Mouse (Mus musculus) stomach, postnatal 0 days (tissue): ENCODE data around the gene Sprr1b. TPM values are rescaled to one million over a fixed set of nuclear protein-coding genes. Genes with fewer than 3 reads are reported as not detected.

Source experiments
- ATAC-seq: fragments of 200-750 bp; cut with Nextera tagmentation; 2 replicates; pipeline ENCODE4 v1.8.0; 2017; ENCODE audit not compliant: low FRiP score, low TSS enrichment
- DNase-seq: peaks from one replicate; pipeline ENCODE4 v3.0.0-alpha.2; 2016; ENCODE audit warnings: low spot score
- H3K27ac ChIP-seq: fragments of 300-500 bp; sonication (generic); replicated peaks from 2 replicates; pipeline ENCODE4 v1.5.1; 2014; ENCODE audit warnings: mild to moderate bottlenecking, control low read depth
- H3K27me3 ChIP-seq: fragments of 300-500 bp; sonication (generic); 2 replicates; pipeline ENCODE4 v1.6.1; 2014; ENCODE audit warnings: low read length; ENCODE audit not compliant: control insufficient read depth, insufficient read depth
- H3K36me3 ChIP-seq: fragments of 300-500 bp; sonication (generic); 2 replicates; pipeline ENCODE4 v1.6.1; 2014; ENCODE audit warnings: low read length, mixed read lengths; ENCODE audit not compliant: control insufficient read depth, insufficient read depth
- H3K4me1 ChIP-seq: fragments of 300-500 bp; sonication (generic); replicated peaks from 2 replicates; pipeline ENCODE4 v1.6.1; 2014; ENCODE audit warnings: antibody characterized with exemption; ENCODE audit not compliant: control insufficient read depth, insufficient read depth
- H3K4me2 ChIP-seq: fragments of 300-500 bp; sonication (generic); replicated peaks from 2 replicates; pipeline ENCODE4 v1.6.1; 2014; ENCODE audit warnings: low read depth, mild to moderate bottlenecking, control low read depth, moderate library complexity
- H3K4me3 ChIP-seq: fragments of 300-500 bp; sonication (generic); 2 replicates; pipeline ENCODE4 v1.5.1; 2014; ENCODE audit warnings: low read depth, low read length, control low read depth
- H3K9ac ChIP-seq: fragments of 300-500 bp; sonication (generic); 2 replicates; pipeline ENCODE4 v1.6.1; 2014; ENCODE audit warnings: mild to moderate bottlenecking, low read length, control low read depth, mixed read lengths
- H3K9me3 ChIP-seq: fragments of 300-500 bp; sonication (generic); 2 replicates; pipeline ENCODE4 v1.6.1; 2016; ENCODE audit warnings: low read length; ENCODE audit not compliant: control insufficient read depth
- CTCF ChIP-seq: IDR thresholded peaks from 2 replicates; pipeline ENCODE4 v1.5.1; 2016; ENCODE audit warnings: antibody characterized with exemption, low read depth, mild to moderate bottlenecking, moderate library complexity
- EP300 ChIP-seq: optimal IDR thresholded peaks from 2 replicates; pipeline ENCODE3; 2016; ENCODE audit warnings: antibody characterized with exemption
- WGBS: fragments of 180-500 bp; shearing (Covaris S2); extraction: QIAGEN DNeasy Blood & Tissue Kit; methylation state at CpG from one replicate; pipeline ENCODE4 v1.1.7; 2014; 5-methylcytosine and 5-hydroxymethylcytosine counted together
- polyA plus RNA-seq: library from polyadenylated mRNA; unstranded; fragments of >200 nt; fragmentation: Nextera tagmentation; extraction: Ambion mirVana; gene quantifications from 2 replicates; pipeline ENCODE4 v1.2.1, GENCODE M21; 2015

Sprr1b gene
- polyA plus RNA-seq, 1 experiment from 2014 or later, result 19.3 TPM

- Histone ChIP-seq H3K9ac (no peak within 1 kb of the TSS), H3K4me2 (no peak within 1 kb of the TSS), H3K27ac (no peak within 1 kb of the TSS), H3K4me1 (no peaks in the 10 kb centered on the region), H3K9me3 (no peaks in the 10 kb centered on the region), H3K36me3 (no peaks in the 10 kb centered on the region), H3K27me3 (no peaks in the 10 kb centered on the region), H3K4me3 (no peak within 1 kb of the TSS)
- ATAC-seq (no peak), DNase-seq (no peak)
- 86% methylated on average over 2 of the region's 2 CpGs for WGBS
- TF ChIP-seq CTCF (no peak), EP300 (no peak)
Measured at GRCm38 (mm10) chr3:92417782-92418181, 20.8 kb downstream of the Sprr1b start, which contains the start of gene Sprr2j-ps. TSS of gene Sprr2j-ps (plus strand) at chr3:92418082.

GRCm38 (mm10) chr3:92407691-92408090, 30.9 kb downstream of the Sprr1b start, which contains the start of gene Sprr2i:
TSS of gene Sprr2i (plus strand) at chr3:92407991.
- Histone ChIP-seq H3K9ac (no peak within 1 kb of the TSS), H3K4me1 (no peaks in the 10 kb centered on the region), H3K4me2 (no peak within 1 kb of the TSS), H3K4me3 (no peak within 1 kb of the TSS), H3K9me3 (no peaks in the 10 kb centered on the region), H3K36me3 (no peaks in the 10 kb centered on the region), H3K27me3 (no peaks in the 10 kb centered on the region), H3K27ac (no peak within 1 kb of the TSS)
- DNase-seq, result no peak
- TF ChIP-seq CTCF (no peak), EP300 (no peak)
- 93% methylated on average over 2 of the region's 2 CpGs for WGBS
- ATAC-seq, result no peak

- ATAC-seq (no peak), DNase-seq (no peak)
- Histone ChIP-seq H3K36me3 (no peaks in the 10 kb centered on the region), H3K9me3 (no peaks in the 10 kb centered on the region), H3K9ac (no peak overlapping the region), H3K4me2 (no peak overlapping the region), H3K27ac (no peak overlapping the region), H3K4me1 (no peaks in the 10 kb centered on the region), H3K27me3 (no peaks in the 10 kb centered on the region), H3K4me3 (no peak overlapping the region)
- 48% methylated on average over 1 of the region's 1 CpGs for WGBS
- no peak for TF ChIP-seq EP300
- peak; percentile 73 for TF ChIP-seq CTCF
Measured at GRCm38 (mm10) chr3:92394301-92394700, 44.3 kb downstream of the Sprr1b start.

Other genes with a start within 250 kb of the Sprr1b start
- gene Sprr2a1, start 223.0 kb downstream of the Sprr1b start, polyA plus RNA-seq, result 181 and 190 TPM in 2 replicates
- gene Sprr2a2, start 222.9 kb downstream of the Sprr1b start, polyA plus RNA-seq, result 13,620 and 14,516 TPM in 2 replicates
- gene Sprr2a3, start 153.4 kb downstream of the Sprr1b start, polyA plus RNA-seq, result 712 and 819 TPM in 2 replicates
- gene Sprr2b, start 122.2 kb downstream of the Sprr1b start, polyA plus RNA-seq, result 20.8 and 22.8 TPM in 2 replicates
- 65.0 and 66.5 TPM in 2 replicates for gene Sprr2d, start 99.6 kb downstream of the Sprr1b start, polyA plus RNA-seq
- 0.33 and 0.47 TPM in 2 replicates for gene Sprr2e, start 86.6 kb downstream of the Sprr1b start, polyA plus RNA-seq
- 7.4 and 9.2 TPM in 2 replicates for gene Sprr2f, start 73.6 kb downstream of the Sprr1b start, polyA plus RNA-seq
- 2.1 TPM in 2 replicates for gene Sprr2h, start 53.1 kb downstream of the Sprr1b start, polyA plus RNA-seq
- gene Sprr2i, start 30.8 kb downstream of the Sprr1b start, polyA plus RNA-seq, result 24.7 and 26.7 TPM in 2 replicates
- gene Sprr2j-ps, start 20.7 kb downstream of the Sprr1b start, polyA plus RNA-seq, result 52.2 and 58.5 TPM in 2 replicates
- gene Gm9774, start 9.4 kb downstream of the Sprr1b start, polyA plus RNA-seq, result 10.3 and 10.6 TPM in 2 replicates
- 8.3 and 9.2 TPM in 2 replicates for gene Sprr2k, start 6.2 kb downstream of the Sprr1b start, polyA plus RNA-seq
- 1,930 and 1,986 TPM in 2 replicates for gene Sprr3, start 19.9 kb upstream of the Sprr1b start, polyA plus RNA-seq
- 1,567 and 1,571 TPM in 2 replicates for gene Sprr1a, start 47.1 kb upstream of the Sprr1b start, polyA plus RNA-seq
- gene Sprr4, start 61.7 kb upstream of the Sprr1b start, polyA plus RNA-seq, result 1.3 and 1.5 TPM in 2 replicates
- gene 2310046K23Rik, start 95.7 kb upstream of the Sprr1b start, polyA plus RNA-seq, result not detected in 2 replicates
- 16.6 and 21.1 TPM in 2 replicates for gene Ivl, start 134.9 kb upstream of the Sprr1b start, polyA plus RNA-seq
- gene Smcp, start 150.2 kb upstream of the Sprr1b start, polyA plus RNA-seq, result not detected in 2 replicates
- 22.8 and 26.7 TPM in 2 replicates for gene 2210017I01Rik, start 168.7 kb upstream of the Sprr1b start, polyA plus RNA-seq
- 98.3 and 102 TPM in 2 replicates for gene Lce6a, start 182.9 kb upstream of the Sprr1b start, polyA plus RNA-seq
- gene Lce1a1, start 209.5 kb upstream of the Sprr1b start, polyA plus RNA-seq, result 401 and 429 TPM in 2 replicates
- 116 and 135 TPM in 2 replicates for gene Lce1b, start 218.1 kb upstream of the Sprr1b start, polyA plus RNA-seq
- gene Lce1a2, start 231.5 kb upstream of the Sprr1b start, polyA plus RNA-seq, result 632 and 696 TPM in 2 replicates
- 673 and 689 TPM in 2 replicates for gene Lce1c, start 240.5 kb upstream of the Sprr1b start, polyA plus RNA-seq
- 199 and 223 TPM in 2 replicates for gene Lce1d, start 248.4 kb upstream of the Sprr1b start, polyA plus RNA-seq